Comparison of ENCODE assay signal across 27 mouse cellular contexts in genomic region chr8:89605905-89606468, GRCm38 (mm10).
A peak's percentile ranks its signal among the peaks of the same experiment; 100 is the strongest.
DNase-seq lines count a peak whose midpoint lies in the region; ATAC-seq lines count a peak whose summit lies in the region.
"Had no signal": no experiment of that assay in that cellular context is flagged by ENCODE, and none has a peak within 500 bp of the region (broad histone marks: within the 10 kb centered on the region; RNA-seq: fewer than 3 reads in every experiment).

No protein-coding gene starts in this region.

- 42% methylated on average over 4 of the region's 4 CpGs for WGBS in kidney, embryonic 14.5 days
- 46% methylated on average over 4 of the region's 4 CpGs for WGBS in kidney, embryonic 16.5 days

- H3K9me3 ChIP-seq in kidney, embryonic 14.5 days (ENCODE audit: control insufficient read depth, low read length), result peaks cover 7% of the 10 kb centered on the region; the same call in 1 of the 2 replicates
- H3K9me3 ChIP-seq in kidney, embryonic 16.5 days (ENCODE audit: low read length), result peaks cover 6% of the 10 kb centered on the region; the same call in 1 of the 2 replicates
- H3K9me3 ChIP-seq: embryonic facial prominence, embryonic 13.5 days; embryonic facial prominence, embryonic 15.5 days; forebrain, embryonic 10.5 days; forebrain, embryonic 12.5 days had no signal

- peak overlapping the region; percentile 43; the same call in 1 of the 2 replicates for H3K27ac ChIP-seq in kidney, embryonic 14.5 days (ENCODE audit: low read depth, low read length)
- peak overlapping the region; percentile 60 for H3K27ac ChIP-seq in kidney, embryonic 16.5 days (ENCODE audit: low read length)
- H3K27ac ChIP-seq: embryonic facial prominence, embryonic 13.5 days; embryonic facial prominence, embryonic 15.5 days; forebrain, embryonic 10.5 days; forebrain, embryonic 12.5 days had no signal

- no peak overlapping the region for H3K9ac ChIP-seq in kidney, embryonic 14.5 days (ENCODE audit: low read depth, low read length)
- no peak overlapping the region for H3K9ac ChIP-seq in kidney, embryonic 16.5 days (replicated peaks; ENCODE audit: low read length)
- H3K9ac ChIP-seq: embryonic facial prominence, embryonic 13.5 days; embryonic facial prominence, embryonic 15.5 days; forebrain, embryonic 12.5 days had no signal

- no peaks in the 10 kb centered on the region for H3K4me1 ChIP-seq in kidney, embryonic 14.5 days (ENCODE audit: control insufficient read depth, insufficient read depth, low read length)
- H3K4me1 ChIP-seq in kidney, embryonic 16.5 days (ENCODE audit: insufficient read depth, low read length), result no peaks in the 10 kb centered on the region
- H3K4me1 ChIP-seq: embryonic facial prominence, embryonic 13.5 days; embryonic facial prominence, embryonic 15.5 days; forebrain, embryonic 10.5 days; forebrain, embryonic 12.5 days had no signal

- peak; percentile 82 for ATAC-seq in kidney, embryonic 14.5 days (ENCODE audit: low FRiP score, low TSS enrichment)
- peak; percentile 82 for ATAC-seq in kidney, embryonic 16.5 days (ENCODE audit: low FRiP score, low TSS enrichment)
- ATAC-seq: CD4-positive, CD25-positive, alpha-beta regulatory T cell, adult 4 months; forebrain, embryonic 14.5 days; forebrain, embryonic 16.5 days had no signal

- H3K27me3 ChIP-seq in kidney, embryonic 14.5 days (ENCODE audit: control insufficient read depth, insufficient read depth, low read length), result no peaks in the 10 kb centered on the region
- no peaks in the 10 kb centered on the region for H3K27me3 ChIP-seq in kidney, embryonic 16.5 days (ENCODE audit: insufficient read depth, low read length)
- H3K27me3 ChIP-seq: CH12.LX; embryonic facial prominence, embryonic 13.5 days; embryonic facial prominence, embryonic 15.5 days; forebrain, embryonic 12.5 days had no signal

- no peak for DNase-seq in kidney, postnatal 10 days
- no peak for DNase-seq in kidney, adult 11 months
- DNase-seq in Muller cell, postnatal 12 days (ENCODE audit: inconsistent ontology term), result peak; percentile 11
- no peak for DNase-seq in spleen, postnatal 36 days (ENCODE audit: low spot score in 2 of 2)
- DNase-seq: adrenal gland, adult 2 months; adrenal gland, postnatal 10 days; adrenal gland, postnatal 25 days; B cell, adult 2 months; cerebellum, adult 11 months; cerebellum, adult 18-20 months; cerebellum, adult 8-10 months; cerebellum, adult 9-11 months; cerebellum, postnatal 14 days; cerebellum, postnatal 36 days; embryo, embryonic 11 days had no signal

- H3K36me3 ChIP-seq in kidney, embryonic 14.5 days (ENCODE audit: control insufficient read depth, insufficient read depth, low read length), result no peaks in the 10 kb centered on the region
- no peaks in the 10 kb centered on the region for H3K36me3 ChIP-seq in kidney, embryonic 16.5 days (ENCODE audit: insufficient read depth, low read length)
- H3K36me3 ChIP-seq: embryonic facial prominence, embryonic 13.5 days; embryonic facial prominence, embryonic 15.5 days; forebrain, embryonic 10.5 days; forebrain, embryonic 12.5 days; G1E had no signal

- H3K4me2 ChIP-seq in kidney, embryonic 14.5 days (replicated peaks; ENCODE audit: low read depth, low read length), result no peak overlapping the region
- no peak overlapping the region for H3K4me2 ChIP-seq in kidney, embryonic 16.5 days (replicated peaks; ENCODE audit: low read depth, low read length)
- H3K4me2 ChIP-seq: embryonic facial prominence, embryonic 13.5 days; embryonic facial prominence, embryonic 15.5 days; forebrain, embryonic 12.5 days had no signal

- no peak overlapping the region for H3K4me3 ChIP-seq in kidney, embryonic 14.5 days (ENCODE audit: low read length)
- H3K4me3 ChIP-seq in kidney, embryonic 16.5 days (ENCODE audit: low read length), result no peak overlapping the region
- H3K4me3 ChIP-seq: embryonic facial prominence, embryonic 13.5 days; embryonic facial prominence, embryonic 15.5 days; erythroblast, embryonic 14.5 days; forebrain, embryonic 10.5 days; forebrain, embryonic 12.5 days had no signal
